Mouse (Mus musculus): ENCODE results near the gene Gpr37l1. TPM values are rescaled to one million over a fixed set of nuclear protein-coding genes. Genes with fewer than 3 reads are reported as not detected.

Gpr37l1 gene
- polyA plus RNA-seq, 1 experiment, result not detected

DNA sequence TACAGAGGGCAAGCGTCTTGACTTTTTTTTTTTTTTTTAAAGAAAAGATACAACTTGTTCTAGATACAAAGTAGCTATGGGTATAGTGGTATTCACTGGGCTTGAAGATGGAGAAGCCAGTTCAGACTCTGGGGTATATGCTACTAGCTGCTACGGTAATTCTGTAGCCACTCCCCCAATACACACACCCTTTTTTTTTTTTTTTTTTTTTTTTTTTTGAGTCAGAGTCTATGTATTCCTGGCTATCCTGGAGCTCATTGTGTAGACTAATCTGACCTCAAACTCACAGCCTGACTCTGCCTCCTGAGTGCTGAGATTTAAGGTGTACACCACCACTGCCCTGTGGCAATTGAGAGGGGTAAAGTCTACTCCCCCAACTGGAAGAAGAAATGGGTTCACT lies 25.0 kb downstream of the Gpr37l1 start:
- no peak for TF ChIP-seq FLI1 (IDR thresholded peaks at IDR 0.05; ENCODE audit: low read length)
- TF ChIP-seq GATA1 (IDR thresholded peaks at IDR 0.05; ENCODE audit: borderline replicate concordance, low read length), result no peak
- H3K27me3 ChIP-seq (replicated peaks), result no peaks in the 10 kb centered on the region
- H3K4me3 ChIP-seq (replicated peaks), result no peak overlapping the region
- H3K4me1 ChIP-seq, result peaks cover 68% of the 10 kb centered on the region
- H3K9me3 ChIP-seq, result no peaks in the 10 kb centered on the region
- peaks cover 79% of the 10 kb centered on the region for H3K36me3 ChIP-seq (replicated peaks; ENCODE audit: low read length)

DNA sequence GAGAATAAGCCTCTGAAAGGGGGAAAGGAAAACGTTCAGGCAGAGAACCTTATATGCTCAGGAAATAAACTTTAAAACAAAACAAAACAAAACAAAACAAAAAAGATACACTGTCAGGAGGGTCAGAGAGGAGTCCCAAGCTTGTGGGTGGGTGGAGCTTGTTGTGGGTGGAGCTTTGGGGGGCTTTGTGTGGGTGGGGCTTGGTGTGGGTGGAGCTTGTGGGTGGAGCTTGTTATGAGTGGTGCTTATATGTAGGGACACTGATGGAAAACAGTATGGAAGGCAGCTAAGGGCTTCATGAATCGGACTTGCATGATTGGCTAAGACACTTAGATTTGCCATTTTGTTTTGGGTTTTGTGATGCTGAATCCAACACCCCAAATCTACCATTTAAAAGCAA lies 27.6 kb downstream of the Gpr37l1 start:
- no peaks in the 10 kb centered on the region for H3K27me3 ChIP-seq (replicated peaks)
- peaks cover 94% of the 10 kb centered on the region for H3K36me3 ChIP-seq (replicated peaks; ENCODE audit: low read length)
- TF ChIP-seq GATA1 (IDR thresholded peaks at IDR 0.05; ENCODE audit: borderline replicate concordance, low read length) (no peak), FLI1 (IDR thresholded peaks at IDR 0.05; ENCODE audit: low read length) (no peak)
- no peaks in the 10 kb centered on the region for H3K9me3 ChIP-seq
- no peak overlapping the region for H3K4me3 ChIP-seq (replicated peaks)
- peaks cover 76% of the 10 kb centered on the region for H3K4me1 ChIP-seq

GRCm38 (mm10) chr1:135136500-135136899 lies 31.0 kb downstream of the Gpr37l1 start:
- Histone ChIP-seq H3K4me1 (peaks cover 83% of the 10 kb centered on the region), H3K27me3 (replicated peaks) (no peaks in the 10 kb centered on the region), H3K4me3 (replicated peaks) (peak overlapping the region; percentile 53), H3K36me3 (replicated peaks; ENCODE audit: low read length) (peaks cover 73% of the 10 kb centered on the region), H3K9me3 (no peaks in the 10 kb centered on the region)
- TF ChIP-seq FLI1 (IDR thresholded peaks at IDR 0.05; ENCODE audit: low read length), result no peak
- TF ChIP-seq GATA1 (IDR thresholded peaks at IDR 0.05; ENCODE audit: borderline replicate concordance, low read length), result no peak

- H3K27me3 ChIP-seq (replicated peaks), result no peaks in the 10 kb centered on the region
- H3K4me3 ChIP-seq (replicated peaks), result peak overlapping the region; percentile 34
- TF ChIP-seq GATA1 (IDR thresholded peaks at IDR 0.05; ENCODE audit: borderline replicate concordance, low read length) (no peak), FLI1 (IDR thresholded peaks at IDR 0.05; ENCODE audit: low read length) (no peak)
- no peaks in the 10 kb centered on the region for H3K9me3 ChIP-seq
- peaks cover 63% of the 10 kb centered on the region for H3K36me3 ChIP-seq (replicated peaks; ENCODE audit: low read length)
- peaks cover 90% of the 10 kb centered on the region for H3K4me1 ChIP-seq
Observed at GRCm38 (mm10) chr1:135135111-135135787, 32.2 kb downstream of the Gpr37l1 start.

DNA sequence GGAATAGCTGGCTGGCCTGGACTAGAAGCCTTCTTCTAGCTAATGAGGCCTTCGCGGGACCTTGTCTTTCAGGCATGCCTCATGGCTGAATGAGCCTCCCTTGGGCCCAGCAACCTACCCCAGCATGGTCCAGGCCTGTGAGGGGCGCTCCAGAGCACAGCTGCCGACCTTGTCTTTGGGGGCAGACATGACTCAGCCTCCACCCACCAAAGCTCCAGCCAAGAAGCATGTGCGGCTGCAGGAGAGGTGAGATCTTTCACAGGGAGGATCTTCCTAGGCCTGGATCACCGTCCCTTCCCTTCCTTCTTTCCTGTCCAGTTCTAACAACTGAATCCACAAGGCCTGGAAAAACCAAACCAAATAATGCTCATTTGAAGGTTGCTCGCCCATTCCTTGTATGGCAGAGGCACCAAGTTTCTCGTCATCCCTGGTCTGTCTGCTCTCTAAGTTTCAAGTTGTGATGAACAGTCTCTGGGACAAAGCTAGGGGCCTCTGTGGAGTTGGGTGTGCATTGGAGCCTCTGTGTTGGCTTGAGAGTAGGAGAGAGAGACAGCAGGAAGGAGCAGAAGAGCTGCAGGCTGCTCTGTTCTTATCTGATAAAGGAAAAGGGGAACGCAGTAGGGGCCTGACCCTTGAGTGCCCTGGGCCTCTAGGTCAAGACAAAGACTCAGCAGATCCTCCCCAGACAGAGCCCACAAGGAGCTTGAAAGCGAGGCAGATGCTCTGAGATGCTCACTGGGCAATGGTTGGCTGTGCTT lies 33.6 kb downstream of the Gpr37l1 start:
- TF ChIP-seq GATA1 (IDR thresholded peaks at IDR 0.05; ENCODE audit: borderline replicate concordance, low read length) (no peak), FLI1 (IDR thresholded peaks at IDR 0.05; ENCODE audit: low read length) (no peak)
- Histone ChIP-seq H3K27me3 (replicated peaks) (no peaks in the 10 kb centered on the region), H3K4me3 (replicated peaks) (peak overlapping the region; percentile 91), H3K9me3 (no peaks in the 10 kb centered on the region), H3K36me3 (replicated peaks; ENCODE audit: low read length) (peaks cover 56% of the 10 kb centered on the region), H3K4me1 (peaks cover 95% of the 10 kb centered on the region)

DNA sequence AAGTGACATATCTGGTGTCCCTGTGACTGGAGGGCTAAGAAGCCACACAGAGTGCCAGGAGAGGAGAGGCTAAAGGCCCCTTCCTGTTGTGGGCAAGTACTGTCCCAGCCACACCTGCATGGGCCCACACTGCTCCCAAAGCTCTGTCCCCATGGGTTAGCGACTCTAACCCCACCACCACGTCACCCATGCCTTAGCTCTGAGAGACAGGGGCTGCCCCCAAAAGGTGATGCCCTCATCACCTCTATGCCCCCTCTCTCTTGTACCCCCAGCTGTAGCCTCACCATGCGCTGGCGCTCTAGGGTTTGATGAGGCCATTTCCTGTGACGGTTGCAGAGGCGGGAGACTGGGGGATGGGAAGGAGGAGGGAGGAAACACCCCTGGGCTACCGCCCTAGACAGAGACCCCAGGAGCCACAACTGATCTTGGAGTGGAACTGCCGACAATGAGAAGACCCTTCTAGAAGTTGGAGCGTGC lies 34.5 kb downstream of the Gpr37l1 start:
- peaks cover 98% of the 10 kb centered on the region for H3K4me1 ChIP-seq
- peak overlapping the region; percentile 91 for H3K4me3 ChIP-seq (replicated peaks)
- TF ChIP-seq GATA1 (IDR thresholded peaks at IDR 0.05; ENCODE audit: borderline replicate concordance, low read length), result no peak
- TF ChIP-seq FLI1 (IDR thresholded peaks at IDR 0.05; ENCODE audit: low read length), result no peak
- H3K9me3 ChIP-seq, result no peaks in the 10 kb centered on the region
- H3K27me3 ChIP-seq (replicated peaks), result no peaks in the 10 kb centered on the region
- H3K36me3 ChIP-seq (replicated peaks; ENCODE audit: low read length), result peaks cover 53% of the 10 kb centered on the region

- no peaks in the 10 kb centered on the region for H3K9me3 ChIP-seq
- peaks cover 100% of the 10 kb centered on the region for H3K4me1 ChIP-seq
- TF ChIP-seq GATA1 (IDR thresholded peaks at IDR 0.05; ENCODE audit: borderline replicate concordance, low read length) (no peak), FLI1 (IDR thresholded peaks at IDR 0.05; ENCODE audit: low read length) (no peak)
- H3K4me3 ChIP-seq (replicated peaks), result peak within 1 kb of the TSS; percentile 91
- peaks cover 53% of the 10 kb centered on the region for H3K36me3 ChIP-seq (replicated peaks; ENCODE audit: low read length)
- no peaks in the 10 kb centered on the region for H3K27me3 ChIP-seq (replicated peaks)
Observed at GRCm38 (mm10) chr1:135132473-135132872, 35.0 kb downstream of the Gpr37l1 start, which contains the start of gene Ptpn7. Gene Ptpn7, plus strand, starts transcription at chr1:135132700.

GRCm38 (mm10) chr1:135131560-135131959 lies 35.9 kb downstream of the Gpr37l1 start:
- H3K4me3 ChIP-seq (replicated peaks), result peak overlapping the region; percentile 91
- TF ChIP-seq GATA1 (IDR thresholded peaks at IDR 0.05; ENCODE audit: borderline replicate concordance, low read length) (no peak), FLI1 (IDR thresholded peaks at IDR 0.05; ENCODE audit: low read length) (no peak)
- H3K4me1 ChIP-seq, result peaks cover 100% of the 10 kb centered on the region
- H3K36me3 ChIP-seq (replicated peaks; ENCODE audit: low read length), result peaks cover 53% of the 10 kb centered on the region
- no peaks in the 10 kb centered on the region for H3K9me3 ChIP-seq
- no peaks in the 10 kb centered on the region for H3K27me3 ChIP-seq (replicated peaks)

DNA sequence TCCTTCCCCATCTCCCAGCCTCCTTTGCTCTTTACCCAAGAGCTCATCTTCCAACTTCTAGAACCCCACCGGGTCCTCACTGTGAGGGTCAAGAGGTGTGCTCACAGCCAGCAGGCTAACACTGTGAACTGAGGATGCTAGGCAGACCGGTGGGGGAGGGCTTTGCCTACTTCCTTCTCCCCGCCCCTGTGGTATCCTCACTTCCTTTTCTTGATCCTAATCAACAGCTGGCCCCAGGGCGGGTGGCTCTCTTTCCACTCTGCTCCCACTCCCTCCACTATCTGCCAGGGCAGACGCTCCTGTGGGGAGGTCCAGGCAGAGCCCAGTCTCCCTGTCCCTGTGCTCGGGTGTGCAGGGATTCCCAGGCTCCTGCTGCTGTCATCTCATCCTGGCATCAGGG lies 36.4 kb downstream of the Gpr37l1 start:
- peaks cover 100% of the 10 kb centered on the region for H3K4me1 ChIP-seq
- TF ChIP-seq GATA1 (IDR thresholded peaks at IDR 0.05; ENCODE audit: borderline replicate concordance, low read length), result no peak
- TF ChIP-seq FLI1 (IDR thresholded peaks at IDR 0.05; ENCODE audit: low read length), result no peak
- H3K4me3 ChIP-seq (replicated peaks), result peak overlapping the region; percentile 91
- H3K36me3 ChIP-seq (replicated peaks; ENCODE audit: low read length), result peaks cover 53% of the 10 kb centered on the region
- no peaks in the 10 kb centered on the region for H3K9me3 ChIP-seq
- H3K27me3 ChIP-seq (replicated peaks), result no peaks in the 10 kb centered on the region
